Mouse (Mus musculus) megakaryocyte, embryonic 14.5 days (primary cell): ENCODE data around the gene Vps16. TPM values are rescaled to one million over a fixed set of nuclear protein-coding genes. Genes with fewer than 3 reads are reported as not detected.

Source experiments
- H3K27me3 ChIP-seq: replicated peaks from 2 replicates; pipeline ENCODE3; 2012; ENCODE audit warnings: inconsistent platforms
- H3K36me3 ChIP-seq: replicated peaks from 2 replicates; pipeline ENCODE3; 2012; ENCODE audit warnings: low read length, inconsistent platforms, mixed read lengths
- H3K4me1 ChIP-seq: 2 replicates; pipeline ENCODE4 v1.6.1; 2012; ENCODE audit warnings: inconsistent platforms
- H3K4me3 ChIP-seq: replicated peaks from 2 replicates; pipeline ENCODE3; 2012; ENCODE audit warnings: moderate library complexity, mild to moderate bottlenecking, inconsistent platforms
- H3K9me3 ChIP-seq: 2 replicates; pipeline ENCODE4 v1.6.1; 2012; ENCODE audit warnings: inconsistent platforms
- FLI1 ChIP-seq: IDR thresholded peaks from 2 replicates; pipeline ENCODE4 v1.6.1; 2012; ENCODE audit warnings: low read length, inconsistent platforms, mixed read lengths
- GATA1 ChIP-seq: IDR thresholded peaks from 3 replicates; pipeline ENCODE4 v1.6.1; 2012; ENCODE audit warnings: mixed read lengths, low read length, inconsistent platforms, borderline replicate concordance
- polyA plus RNA-seq: library from polyadenylated mRNA; stranded (reverse); fragments of >175 nt; gene quantifications from 2 replicates; pipeline ENCODE4 v1.2.3, GENCODE M21; 2012; ENCODE audit warnings: low replicate concordance; ENCODE audit not compliant: insufficient read depth

Vps16 gene
- polyA plus RNA-seq, 1 experiment: 8.9 TPM

GRCm38 (mm10) chr2:130452266-130452665, 28.1 kb downstream of the Vps16 start:
- Histone ChIP-seq H3K4me1 (peaks cover 50% of the 10 kb centered on the region), H3K27me3 (no peaks in the 10 kb centered on the region), H3K4me3 (no peak overlapping the region), H3K9me3 (no peaks in the 10 kb centered on the region), H3K36me3 (peaks cover 4% of the 10 kb centered on the region)
- TF ChIP-seq GATA1 (no peak), FLI1 (no peak)

GRCm38 (mm10) chr2:130453421-130453820, 29.3 kb downstream of the Vps16 start:
- Histone ChIP-seq H3K4me1 (peaks cover 47% of the 10 kb centered on the region), H3K9me3 (no peaks in the 10 kb centered on the region), H3K4me3 (no peak overlapping the region), H3K27me3 (no peaks in the 10 kb centered on the region), H3K36me3 (peaks cover 4% of the 10 kb centered on the region)
- TF ChIP-seq GATA1 (no peak), FLI1 (no peak)

GRCm38 (mm10) chr2:130454748-130455370, 30.7 kb downstream of the Vps16 start:
- H3K4me1 ChIP-seq: peaks cover 40% of the 10 kb centered on the region
- H3K36me3 ChIP-seq: peaks cover 14% of the 10 kb centered on the region
- H3K27me3 ChIP-seq: no peaks in the 10 kb centered on the region
- no peak overlapping the region for H3K4me3 ChIP-seq
- H3K9me3 ChIP-seq: no peaks in the 10 kb centered on the region
- TF ChIP-seq GATA1 (no peak), FLI1 (no peak)

GRCm38 (mm10) chr2:130457871-130458270, 33.7 kb downstream of the Vps16 start:
- no peaks in the 10 kb centered on the region for H3K27me3 ChIP-seq
- H3K4me1 ChIP-seq: peaks cover 36% of the 10 kb centered on the region
- TF ChIP-seq FLI1 (no peak), GATA1 (no peak)
- H3K9me3 ChIP-seq: peaks cover 5% of the 10 kb centered on the region
- H3K36me3 ChIP-seq: peaks cover 41% of the 10 kb centered on the region
- H3K4me3 ChIP-seq: no peak overlapping the region

- H3K36me3 ChIP-seq: peaks cover 57% of the 10 kb centered on the region
- H3K4me1 ChIP-seq: peaks cover 42% of the 10 kb centered on the region
- peaks cover 10% of the 10 kb centered on the region for H3K9me3 ChIP-seq
- no peaks in the 10 kb centered on the region for H3K27me3 ChIP-seq
- no peak overlapping the region for H3K4me3 ChIP-seq
- TF ChIP-seq FLI1: no peak
- TF ChIP-seq GATA1: no peak
Observed at GRCm38 (mm10) chr2:130459576-130459975, 35.4 kb downstream of the Vps16 start.

- H3K36me3 ChIP-seq: peaks cover 55% of the 10 kb centered on the region
- peaks cover 10% of the 10 kb centered on the region for H3K9me3 ChIP-seq
- TF ChIP-seq FLI1: no peak
- TF ChIP-seq GATA1: no peak
- no peaks in the 10 kb centered on the region for H3K27me3 ChIP-seq
- H3K4me1 ChIP-seq: peaks cover 49% of the 10 kb centered on the region
- H3K4me3 ChIP-seq: no peak overlapping the region
Observed at GRCm38 (mm10) chr2:130461287-130462071, 37.3 kb downstream of the Vps16 start.

GRCm38 (mm10) chr2:130466438-130466837, 42.3 kb downstream of the Vps16 start:
- Histone ChIP-seq H3K27me3 (no peaks in the 10 kb centered on the region), H3K9me3 (peaks cover 10% of the 10 kb centered on the region), H3K4me1 (peaks cover 68% of the 10 kb centered on the region), H3K36me3 (peaks cover 36% of the 10 kb centered on the region), H3K4me3 (no peak overlapping the region)
- TF ChIP-seq FLI1 (no peak), GATA1 (no peak)

- Histone ChIP-seq H3K27me3 (no peaks in the 10 kb centered on the region), H3K36me3 (peaks cover 8% of the 10 kb centered on the region), H3K4me1 (peaks cover 62% of the 10 kb centered on the region), H3K4me3 (no peak overlapping the region), H3K9me3 (no peaks in the 10 kb centered on the region)
- no peak for TF ChIP-seq FLI1
- no peak for TF ChIP-seq GATA1
Observed at GRCm38 (mm10) chr2:130469366-130469765, 45.2 kb downstream of the Vps16 start.

- Histone ChIP-seq H3K27me3 (no peaks in the 10 kb centered on the region), H3K36me3 (peaks cover 8% of the 10 kb centered on the region), H3K4me3 (no peak overlapping the region), H3K4me1 (peaks cover 58% of the 10 kb centered on the region), H3K9me3 (no peaks in the 10 kb centered on the region)
- TF ChIP-seq FLI1 (no peak), GATA1 (no peak)
Observed at GRCm38 (mm10) chr2:130469935-130470334, 45.8 kb downstream of the Vps16 start.

GRCm38 (mm10) chr2:130472908-130473510, 48.9 kb downstream of the Vps16 start:
- no peak overlapping the region for H3K4me3 ChIP-seq
- H3K9me3 ChIP-seq: no peaks in the 10 kb centered on the region
- peaks cover 52% of the 10 kb centered on the region for H3K4me1 ChIP-seq
- TF ChIP-seq GATA1: no peak
- no peak for TF ChIP-seq FLI1
- H3K27me3 ChIP-seq: no peaks in the 10 kb centered on the region
- peaks cover 14% of the 10 kb centered on the region for H3K36me3 ChIP-seq
